ENCODE assay signal across 8 mouse cellular contexts in genomic region chr13:47104146-47104545, GRCm38 (mm10). TPM values are rescaled to one million over a fixed set of nuclear protein-coding genes. Genes with fewer than 3 reads are reported as not detected.
DNase-seq lines count a peak whose midpoint lies in the region; ATAC-seq lines count a peak whose summit lies in the region.

No protein-coding gene starts in this region.

- H3K27me3 ChIP-seq in megakaryocyte, embryonic 14.5 days (replicated peaks): no peaks in the 10 kb centered on the region
- no peaks in the 10 kb centered on the region for H3K27me3 ChIP-seq in forebrain, embryonic 10.5 days (ENCODE audit: poor library complexity, severe bottlenecking)
- no peaks in the 10 kb centered on the region for H3K27me3 ChIP-seq in limb, embryonic 10.5 days (ENCODE audit: low read depth, poor library complexity, severe bottlenecking)
- no peaks in the 10 kb centered on the region for H3K27me3 ChIP-seq in stomach, embryonic 14.5 days (ENCODE audit: control insufficient read depth, insufficient read depth, low read length)

- peaks cover 36% of the 10 kb centered on the region for H3K36me3 ChIP-seq in megakaryocyte, embryonic 14.5 days (replicated peaks; ENCODE audit: low read length)
- H3K36me3 ChIP-seq in forebrain, embryonic 10.5 days (replicated peaks): peaks cover 49% of the 10 kb centered on the region
- peaks cover 40% of the 10 kb centered on the region for H3K36me3 ChIP-seq in limb, embryonic 10.5 days
- H3K36me3 ChIP-seq in stomach, embryonic 14.5 days (ENCODE audit: control insufficient read depth, insufficient read depth, low read length): peaks cover 16% of the 10 kb centered on the region

- H3K27ac ChIP-seq in forebrain, embryonic 10.5 days: peak overlapping the region; percentile 100; the same call in 1 of the 2 replicates
- no peak overlapping the region for H3K27ac ChIP-seq in limb, embryonic 10.5 days
- H3K27ac ChIP-seq in stomach, embryonic 14.5 days (ENCODE audit: low read length): no peak overlapping the region

- peaks cover 47% of the 10 kb centered on the region for H3K4me1 ChIP-seq in megakaryocyte, embryonic 14.5 days
- H3K4me1 ChIP-seq in forebrain, embryonic 10.5 days: peaks cover 30% of the 10 kb centered on the region
- H3K4me1 ChIP-seq in limb, embryonic 10.5 days: peaks cover 27% of the 10 kb centered on the region
- H3K4me1 ChIP-seq in stomach, embryonic 14.5 days (ENCODE audit: control insufficient read depth, insufficient read depth, low read length): peaks cover 15% of the 10 kb centered on the region

- no peak for ATAC-seq in megakaryocyte, adult 5-6 weeks (ENCODE audit: poor library complexity, severe bottlenecking)
- ATAC-seq in stomach, embryonic 14.5 days (ENCODE audit: insufficient number of reproducible peaks, insufficient read depth, low FRiP score, low read depth): no peak

- DNase-seq in forebrain, embryonic 10.5 days (ENCODE audit: extremely low spot score, low spot score): no peak
- no peak for DNase-seq in limb, embryonic 10.5 days (ENCODE audit: low spot score)
- no peak for DNase-seq in natural killer cell, adult 2 months (ENCODE audit: low spot score in 2 of 2)
- DNase-seq in right cerebral cortex, postnatal 4 days: no peak
- no peak for DNase-seq in layer of hippocampus, adult 9-11 months

- H3K9ac ChIP-seq in stomach, embryonic 14.5 days (replicated peaks; ENCODE audit: low read depth, low read length): 0 out of 2 replicates have a peak overlapping the region, but pooled peaks have one; percentile 93

- H3K9me3 ChIP-seq in megakaryocyte, embryonic 14.5 days: no peaks in the 10 kb centered on the region
- H3K9me3 ChIP-seq in forebrain, embryonic 10.5 days: no peaks in the 10 kb centered on the region
- H3K9me3 ChIP-seq in limb, embryonic 10.5 days (replicated peaks): no peaks in the 10 kb centered on the region
- no peaks in the 10 kb centered on the region for H3K9me3 ChIP-seq in stomach, embryonic 14.5 days (ENCODE audit: control insufficient read depth, low read depth, low read length)

- H3K4me3 ChIP-seq in megakaryocyte, embryonic 14.5 days (replicated peaks): peak overlapping the region; percentile 96
- peak overlapping the region; percentile 99 for H3K4me3 ChIP-seq in forebrain, embryonic 10.5 days
- H3K4me3 ChIP-seq in limb, embryonic 10.5 days: peak overlapping the region; percentile 99
- H3K4me3 ChIP-seq in stomach, embryonic 14.5 days (ENCODE audit: low read depth, low read length): peak overlapping the region; percentile 84

- WGBS in forebrain, embryonic 10.5 days: 14% methylated on average over 2 of the region's 2 CpGs
- 36% methylated on average over 2 of the region's 2 CpGs for WGBS in limb, embryonic 10.5 days
- 20% methylated on average over 2 of the region's 2 CpGs for WGBS in stomach, embryonic 14.5 days

- peak overlapping the region; percentile 72 for H3K4me2 ChIP-seq in stomach, embryonic 14.5 days (replicated peaks; ENCODE audit: low read depth, low read length)

RNA-seq across cellular contexts. Expression of gene Dek, which starts 1.9 kb away (rescaled TPM):
- 96.3 and 275 TPM in 2 replicates for polyA plus RNA-seq in megakaryocyte, embryonic 14.5 days (2012; ENCODE audit: insufficient read depth, low replicate concordance)
- 584 and 589 TPM in 2 replicates for total RNA-seq in megakaryocyte, adult 5-6 weeks (2015)
- 678 and 828 TPM in 2 replicates for total RNA-seq in megakaryocyte, adult 5-6 weeks (2017)
- polyA plus RNA-seq in forebrain, embryonic 10.5 days (2016; fragmentation: Nextera tagmentation; extraction: Ambion mirVana): 434 and 448 TPM in 2 replicates
- polyA plus RNA-seq in limb, embryonic 10.5 days (2016; fragmentation: Nextera tagmentation; extraction: Ambion mirVana): 299 and 332 TPM in 2 replicates
- polyA plus RNA-seq in stomach, embryonic 14.5 days (2014; fragmentation: Nextera tagmentation; extraction: Ambion mirVana): 271 and 280 TPM in 2 replicates

RNA-seq across cellular contexts. Expression of gene Rnf144b, which starts 18.3 kb away (rescaled TPM):
- 0.29 TPM in 1 of 2 replicates, not detected in the other for polyA plus RNA-seq in megakaryocyte, embryonic 14.5 days (2012; ENCODE audit: insufficient read depth, low replicate concordance)
- 25.5 and 25.9 TPM in 2 replicates for total RNA-seq in megakaryocyte, adult 5-6 weeks (2015)
- total RNA-seq in megakaryocyte, adult 5-6 weeks (2017): 25.6 and 28.7 TPM in 2 replicates
- polyA plus RNA-seq in forebrain, embryonic 10.5 days (2016; fragmentation: Nextera tagmentation; extraction: Ambion mirVana): 0.59 and 0.66 TPM in 2 replicates
- 0.45 and 0.61 TPM in 2 replicates for polyA plus RNA-seq in limb, embryonic 10.5 days (2016; fragmentation: Nextera tagmentation; extraction: Ambion mirVana)
- polyA plus RNA-seq in stomach, embryonic 14.5 days (2014; fragmentation: Nextera tagmentation; extraction: Ambion mirVana): 1.5 and 2.0 TPM in 2 replicates

RNA-seq across cellular contexts. Expression of gene Tpmt, which starts 59.6 kb away (rescaled TPM):
- polyA plus RNA-seq in megakaryocyte, embryonic 14.5 days (2012; ENCODE audit: insufficient read depth, low replicate concordance): not detected in 2 replicates
- total RNA-seq in megakaryocyte, adult 5-6 weeks (2015): 7.0 and 9.8 TPM in 2 replicates
- 8.6 TPM in 2 replicates for total RNA-seq in megakaryocyte, adult 5-6 weeks (2017)
- 29.9 and 32.0 TPM in 2 replicates for polyA plus RNA-seq in forebrain, embryonic 10.5 days (2016; fragmentation: Nextera tagmentation; extraction: Ambion mirVana)
- 24.9 and 30.9 TPM in 2 replicates for polyA plus RNA-seq in limb, embryonic 10.5 days (2016; fragmentation: Nextera tagmentation; extraction: Ambion mirVana)
- polyA plus RNA-seq in stomach, embryonic 14.5 days (2014; fragmentation: Nextera tagmentation; extraction: Ambion mirVana): 24.2 and 29.9 TPM in 2 replicates

Comparison
In these comparisons a context has a peak if more than half of its experiments do, and no peak if none do; other contexts are left out.
1. RNA of gene Tpmt, which starts 59.6 kb away (polyA plus RNA-seq): 24.9 to 30.9 TPM in limb, embryonic 10.5 days, 29.9 to 32.0 TPM in forebrain, embryonic 10.5 days and 24.2 to 29.9 TPM in stomach, embryonic 14.5 days; not detected in megakaryocyte, embryonic 14.5 days; every median in the first group is over 10 times any median in the second.
2. Peak in every context shown above with its lines, with median percentiles within 50 percentile points of each other: H3K4me3 ChIP-seq.